Mouse (Mus musculus) left cerebral cortex, adult 18-20 months (tissue): ENCODE results near the gene Zfp382. TPM values are rescaled to one million over a fixed set of nuclear protein-coding genes. Genes with fewer than 3 reads are reported as not detected.
"Not testable (repeated sequence)": the region's sequence is repeated elsewhere in the genome, so short reads cannot be mapped to it uniquely, and the experiment has no call there.

Source experiments
- DNase-seq, 2 experiments: peaks; one replicate each; pipeline ENCODE4 v3.0.0; 2021 to 2022; ENCODE audit warnings: low spot score in 2 of 2, mixed read lengths in 1 of 2
- microRNA-seq, 2 experiments: library from miRNA; unstranded; fragments of <30 nt; microRNA quantifications; one replicate each; pipeline ENCODE4 v1.2.0; 2021
- total RNA-seq, 2 experiments: library from RNA; stranded (reverse); gene quantifications; 2 replicates each; pipeline ENCODE4 v1.2.3; 2021

Zfp382 gene
- total RNA-seq, 2 experiments from 2014 or later, result 31.3 to 36.0 TPM

DNA sequence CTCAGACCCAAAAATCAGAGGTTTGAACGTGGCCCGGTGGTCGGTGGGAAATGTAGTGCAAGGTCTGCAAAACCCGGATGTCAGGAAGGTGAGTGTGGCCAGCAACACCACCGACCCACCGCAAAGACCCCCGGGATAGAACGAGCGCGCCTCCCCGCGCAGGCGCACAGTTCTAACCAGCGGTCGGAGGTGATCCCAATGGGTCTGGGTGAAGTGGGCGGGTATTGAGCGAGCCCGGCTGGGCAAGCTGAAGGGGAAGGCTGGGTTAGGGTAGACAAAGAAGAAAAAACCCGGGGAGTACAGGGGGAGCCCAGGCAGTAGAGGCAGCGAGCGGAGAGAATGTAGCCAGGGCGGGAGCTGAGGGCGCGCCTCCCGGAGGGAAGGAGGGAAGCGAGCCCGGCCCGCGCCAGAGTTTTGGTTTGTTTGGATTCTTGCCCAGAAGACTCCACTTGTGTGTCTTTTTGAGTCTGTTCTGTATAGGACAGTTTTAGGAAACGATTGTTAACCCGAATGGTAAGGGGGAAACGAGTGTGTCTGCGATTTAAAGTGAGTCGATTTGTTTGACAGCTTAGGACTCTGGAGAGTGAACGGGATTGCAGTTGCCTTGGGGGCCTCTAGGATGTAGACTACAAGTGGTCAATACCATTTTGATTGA lies 21.9 kb downstream of the Zfp382 start:
- peak; percentile 34 to 62 for DNase-seq

DNA sequence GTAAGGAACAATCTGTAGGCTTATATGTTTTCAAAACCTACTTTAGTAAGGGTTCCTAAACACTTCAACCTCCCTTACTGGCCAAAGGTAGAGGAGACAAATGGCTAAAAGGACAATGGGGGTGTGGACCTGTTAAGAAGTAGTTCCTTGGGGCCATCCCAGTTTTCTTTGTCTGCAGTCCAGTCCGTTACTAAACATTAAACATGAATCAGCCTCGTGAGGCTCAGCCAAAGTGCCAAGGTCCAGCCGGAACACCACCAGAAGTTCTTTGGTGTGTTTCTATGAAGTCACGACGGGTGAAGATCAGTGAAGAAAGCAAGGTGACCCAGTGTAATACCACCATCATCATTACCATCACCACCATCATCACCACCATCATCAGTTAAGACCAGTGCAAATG lies 25.3 kb downstream of the Zfp382 start:
- DNase-seq, result no peak

DNA sequence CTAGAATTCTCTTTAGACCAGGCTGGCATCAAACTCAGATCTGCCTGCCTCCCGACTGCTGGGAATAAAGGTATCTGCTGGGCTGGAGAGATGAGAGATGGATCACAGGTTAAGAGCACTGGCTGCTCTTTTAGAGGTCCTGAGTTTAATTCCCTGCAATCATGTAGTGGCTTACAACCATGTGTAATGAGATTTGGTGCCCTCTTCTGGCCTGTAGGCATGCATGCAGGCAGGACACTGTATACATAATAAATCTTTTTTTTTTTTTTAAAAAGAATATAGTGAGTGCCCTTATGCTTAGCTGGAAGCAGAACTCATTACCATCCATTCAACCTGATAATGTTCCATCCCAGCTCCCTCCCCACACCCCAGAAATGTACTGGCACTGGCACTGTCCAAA lies 32.3 kb downstream of the Zfp382 start:
- no peak for DNase-seq

DNA sequence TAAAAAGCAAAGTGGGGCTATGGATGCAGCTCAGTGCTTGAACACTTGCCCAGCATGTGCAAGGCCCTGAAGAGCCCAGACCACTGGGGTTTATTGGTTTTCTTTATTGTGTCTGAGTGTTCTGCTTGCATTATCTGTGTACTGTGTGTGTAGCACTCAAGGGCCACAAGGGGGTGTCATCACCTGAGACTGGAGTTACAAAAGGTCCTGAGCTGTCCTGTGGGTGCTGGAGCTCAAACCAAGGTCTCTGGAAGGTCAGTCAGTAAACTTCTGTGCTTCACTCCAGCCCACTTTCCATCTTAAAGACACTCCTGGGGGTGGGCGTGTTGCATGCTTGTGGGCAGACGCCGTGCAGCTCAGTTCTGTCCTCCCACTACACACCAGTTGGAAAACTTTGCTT lies 33.8 kb downstream of the Zfp382 start:
- no peak for DNase-seq

DNA sequence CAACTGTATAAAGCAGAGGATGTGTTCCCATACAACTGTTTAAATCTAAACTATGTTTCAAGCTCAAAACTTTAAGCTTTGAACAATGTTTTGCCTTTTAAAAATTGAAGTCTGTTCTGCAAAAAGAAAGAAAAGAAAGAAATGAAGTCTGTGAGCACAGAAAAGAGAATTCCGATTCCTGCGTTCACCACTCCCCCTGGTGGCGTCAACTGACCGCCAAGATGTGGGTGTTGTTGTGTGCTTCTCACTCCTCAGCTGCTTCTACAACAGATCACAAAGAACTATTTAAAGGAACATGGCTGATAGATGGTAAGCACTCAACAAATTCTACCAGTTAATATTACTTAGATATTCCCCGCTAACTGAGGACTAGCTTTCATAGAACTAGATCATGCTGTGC lies 41.4 kb downstream of the Zfp382 start:
- DNase-seq, result no peak

DNA sequence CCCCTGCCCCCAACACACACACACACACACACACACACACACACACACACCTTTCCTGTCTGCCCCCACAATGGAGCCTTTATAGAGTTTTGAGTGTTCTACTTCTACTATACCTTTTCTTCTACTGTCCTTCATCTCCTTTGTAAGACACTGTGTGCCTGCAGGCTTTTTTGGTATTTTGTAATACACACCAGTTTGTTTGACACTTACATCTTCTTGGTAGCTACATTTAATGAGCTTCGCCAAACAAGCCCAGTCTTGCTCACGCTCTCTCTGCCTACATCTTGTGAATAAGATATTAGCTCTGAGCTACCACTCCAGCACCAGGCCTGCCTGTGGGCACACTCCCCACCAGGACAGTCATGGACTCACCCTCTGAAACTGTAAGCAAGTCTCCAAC lies 43.0 kb downstream of the Zfp382 start:
- no peak for DNase-seq

DNA sequence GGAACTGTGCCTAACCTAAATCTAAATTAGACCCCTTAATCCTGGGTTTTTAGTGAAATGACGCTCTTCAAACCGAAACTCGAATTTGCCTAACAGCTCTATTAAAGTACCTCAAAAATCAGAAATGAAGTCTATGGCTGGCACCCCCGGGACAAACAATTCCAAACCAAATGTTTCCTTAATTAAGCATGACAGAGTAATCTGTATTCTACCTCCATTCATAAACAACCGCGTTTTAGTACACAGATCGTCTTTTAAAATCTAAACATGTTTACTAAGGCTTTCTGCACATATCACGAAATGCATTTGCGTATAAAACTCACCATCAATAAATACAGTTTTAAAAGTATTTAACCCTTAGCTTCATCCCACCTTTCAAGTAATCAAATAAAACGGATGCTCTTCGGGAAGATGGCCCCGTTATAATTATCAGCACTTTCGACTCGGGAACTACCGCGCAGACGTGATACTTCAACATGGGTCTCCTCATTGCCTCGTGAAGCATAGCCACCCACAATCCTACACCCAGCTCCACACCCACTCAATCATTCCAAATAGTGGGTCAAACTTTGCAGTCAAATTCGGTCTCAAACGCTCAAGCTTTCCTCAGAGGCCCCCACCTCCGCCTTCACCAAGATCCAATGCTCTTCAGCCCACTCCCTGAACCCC lies 47.3 kb downstream of the Zfp382 start:
- DNase-seq, result no peak

DNA sequence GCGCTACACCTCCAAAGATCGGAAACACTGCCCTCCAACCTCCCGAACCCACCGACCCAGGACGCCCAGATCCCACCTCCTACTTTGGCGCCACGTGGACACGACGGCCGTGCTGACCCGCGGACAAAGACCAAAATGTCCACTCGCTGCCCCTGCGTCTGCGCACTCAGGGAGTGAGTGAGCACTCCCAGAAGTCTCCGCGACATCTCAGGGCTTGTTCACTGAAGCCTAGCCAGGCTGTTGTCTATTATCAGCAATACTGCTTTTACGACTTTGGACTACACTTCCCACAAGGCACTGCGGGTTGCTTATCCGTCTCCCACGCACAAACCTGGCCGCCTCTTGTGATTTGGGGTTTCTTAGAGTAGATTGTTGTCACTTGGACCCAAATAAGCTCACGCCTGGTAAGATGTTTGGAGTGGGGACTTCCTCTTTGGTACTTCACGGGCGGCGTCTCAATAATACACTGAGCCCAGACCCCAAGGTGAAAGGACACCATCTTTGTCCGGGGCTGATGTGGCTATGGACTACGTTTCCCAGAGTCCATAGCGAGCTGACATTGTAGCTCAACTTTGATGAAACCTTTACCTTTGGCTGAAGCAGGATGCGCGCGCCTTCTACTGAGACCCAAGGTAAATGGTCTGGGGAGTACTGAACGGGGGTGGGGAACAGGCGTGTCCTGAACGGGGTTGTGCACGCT lies 48.0 kb downstream of the Zfp382 start, which contains the start of gene Zfp146:
Zfp146 (minus strand) TSS at position 168 of the 700 bp plus-strand sequence.
- peak; percentile 95 for DNase-seq

DNA sequence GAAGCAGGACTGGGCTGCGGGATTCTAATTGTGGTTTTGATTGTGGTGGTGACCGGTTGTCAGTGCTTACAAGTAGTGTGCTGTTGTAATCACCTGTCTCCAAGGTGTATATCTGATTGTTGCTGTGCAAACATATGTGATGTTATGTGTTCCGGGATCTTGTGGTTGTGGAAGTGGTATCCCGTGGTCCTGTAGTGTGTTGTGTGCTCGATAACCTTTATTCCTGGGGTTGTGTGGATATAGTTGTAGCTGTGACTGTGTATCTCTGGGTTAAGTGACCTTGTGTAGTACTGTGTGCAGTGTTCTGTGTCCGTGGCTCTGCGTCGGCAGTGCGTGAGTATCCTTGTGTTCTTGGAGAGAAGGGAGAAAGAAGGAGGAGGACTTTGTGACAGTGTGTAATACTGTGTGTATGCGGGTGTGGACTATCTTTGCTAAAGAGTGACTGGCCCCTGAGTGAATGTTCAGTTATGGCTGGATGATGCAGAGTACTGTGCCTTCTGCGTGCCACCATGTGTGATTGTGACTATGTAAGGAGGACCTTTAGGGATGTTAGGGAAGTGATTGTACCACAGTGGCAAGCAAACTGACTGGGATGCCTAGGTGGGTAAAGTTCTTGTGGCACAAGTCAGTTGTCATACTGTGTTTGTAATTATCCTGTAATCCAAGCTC lies 48.7 kb downstream of the Zfp382 start:
- DNase-seq, result no peak

DNA sequence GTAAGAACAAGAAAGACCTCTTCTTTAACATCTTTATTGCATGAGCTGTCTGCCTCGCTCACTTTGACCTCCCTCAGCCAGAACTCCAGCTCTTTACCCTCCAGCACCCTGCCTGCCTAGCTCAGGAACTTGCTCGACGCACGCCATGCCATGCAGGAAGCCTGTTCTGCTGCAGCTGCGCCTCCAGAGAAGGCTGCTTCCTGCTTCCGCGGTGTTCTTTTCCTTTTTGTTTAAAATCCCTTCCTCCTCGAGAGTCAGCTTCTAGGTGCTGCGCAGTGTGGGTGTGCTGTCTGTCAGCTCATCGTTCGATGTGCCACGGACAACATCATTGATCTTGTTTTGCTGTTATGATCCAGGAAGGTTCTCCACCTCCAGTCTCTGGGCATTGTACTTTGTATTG lies 54.7 kb downstream of the Zfp382 start:
- DNase-seq, result no peak

DNA sequence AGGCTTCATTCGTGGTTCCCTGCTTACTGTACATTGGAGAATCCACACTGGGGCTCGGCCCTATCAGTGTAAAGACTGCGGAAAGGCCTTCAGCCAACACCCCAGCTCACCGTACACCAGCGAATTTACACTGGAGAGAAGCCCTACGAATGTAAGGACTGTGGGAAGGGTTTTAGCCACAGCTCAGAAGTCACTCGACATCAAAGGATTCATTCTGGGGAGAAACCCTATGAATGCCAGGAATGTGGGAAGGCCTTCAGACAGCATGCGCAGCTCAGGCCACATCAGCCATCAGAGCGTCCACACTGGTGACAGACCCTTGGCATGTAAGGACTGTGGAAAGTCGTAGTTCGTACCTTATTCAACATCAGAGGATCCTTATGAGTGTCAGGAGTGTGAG lies 56.5 kb downstream of the Zfp382 start:
- DNase-seq, result no peak

DNA sequence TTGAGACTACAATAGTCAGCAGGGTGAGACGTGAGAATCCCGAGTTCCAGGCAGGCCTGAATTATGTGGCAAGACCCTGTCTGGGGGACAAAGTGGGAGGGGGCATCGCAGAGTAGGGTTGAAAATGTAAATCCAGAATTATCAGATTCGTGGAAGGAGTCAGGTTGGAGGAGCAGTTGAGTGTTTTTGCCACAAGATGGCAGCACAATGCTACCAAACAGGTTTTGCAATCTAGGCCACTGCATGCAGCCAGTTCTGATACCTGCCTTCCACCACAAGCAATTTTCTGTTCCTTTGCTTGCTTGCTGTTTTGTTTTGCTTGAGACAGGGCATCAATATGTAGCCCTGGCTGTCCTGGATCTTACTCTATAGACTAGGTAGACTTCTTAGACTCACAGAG lies 59.6 kb downstream of the Zfp382 start:
- peak; percentile 71 to 75 for DNase-seq

DNA sequence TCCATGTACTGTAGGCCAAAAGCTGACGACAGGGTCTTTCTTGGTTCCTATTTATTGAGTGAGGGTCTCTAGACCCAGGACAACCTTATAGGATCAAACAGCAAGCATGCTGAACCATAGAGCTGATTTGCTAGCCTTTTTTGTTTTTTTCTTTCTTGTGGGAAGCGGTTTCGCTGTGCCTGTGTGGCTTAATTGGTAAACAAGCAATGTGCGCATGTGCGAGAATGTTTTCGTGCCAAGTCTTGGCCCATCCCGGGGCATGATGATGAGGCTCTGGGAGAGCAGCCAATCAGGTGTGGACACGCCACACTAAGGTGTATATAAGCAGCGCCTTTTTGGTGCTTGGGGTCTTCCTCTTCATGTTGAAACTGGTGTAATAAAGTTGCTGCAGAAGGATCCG lies 60.2 kb downstream of the Zfp382 start:
- DNase-seq, result not testable (repeated sequence)

DNA sequence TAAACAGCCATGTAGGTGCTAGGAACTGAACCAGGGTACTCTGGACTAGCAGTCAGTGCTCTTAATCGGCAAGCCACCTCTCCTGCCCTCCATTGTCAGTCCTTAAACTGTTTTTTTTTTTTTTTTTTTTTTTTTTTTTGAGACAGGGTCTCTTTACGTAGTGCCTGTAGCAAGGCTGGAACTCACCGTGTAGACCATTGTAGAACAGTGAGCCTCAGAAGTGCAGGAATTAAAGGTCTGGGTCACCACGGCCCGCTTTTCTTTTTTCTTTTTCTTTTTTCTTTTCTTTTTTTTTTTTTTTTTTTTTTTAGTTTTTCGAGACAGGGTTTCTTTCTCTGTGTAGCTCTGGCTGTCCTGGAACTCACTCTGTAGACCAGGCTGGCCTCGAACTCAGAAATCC lies 61.4 kb downstream of the Zfp382 start:
- DNase-seq, result not testable (repeated sequence)

DNA sequence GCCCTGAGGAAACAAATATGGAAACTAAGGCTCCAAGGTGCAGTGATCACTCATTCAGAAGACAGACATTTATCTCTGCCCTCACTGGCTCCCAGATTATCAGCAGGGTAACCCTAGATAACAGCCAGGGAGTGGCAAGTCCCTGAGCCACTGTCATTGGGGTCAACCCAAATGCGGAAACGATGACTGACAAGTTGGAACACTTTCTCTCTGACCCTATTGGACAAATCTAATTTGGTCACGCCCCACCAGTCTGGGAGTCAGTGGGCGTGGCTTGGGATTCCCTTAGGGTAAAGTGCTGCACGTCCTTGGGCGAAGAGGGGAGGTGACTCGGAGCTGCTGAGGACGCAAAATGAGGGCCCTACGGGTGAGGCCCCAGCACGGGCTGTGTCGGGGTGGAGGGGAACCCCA lies 62.1 kb downstream of the Zfp382 start, which contains the start of gene Cox7a1:
Cox7a1 (plus strand) TSS at position 266 of the 411 bp plus-strand sequence.
- peak; percentile 47 to 51 for DNase-seq

Small RNAs within 50 kb of the gene (microRNA-seq; reads per million reads assigned to microRNA genes)
- gene Gm23368, result 0 reads per million in 2 experiments

Other genes starting within 250 kb of the Zfp382 start
- gene Zfp27, start 215.4 kb upstream of the Zfp382 start, total RNA-seq, result 10 to 100 TPM; 19.8 to 22.5 TPM
- gene Zfp383, start 213.7 kb upstream of the Zfp382 start, total RNA-seq, result 1 to 10 TPM; 9.6 to 9.8 TPM
- gene Zfp74, start 167.9 kb upstream of the Zfp382 start, total RNA-seq, result 10 to 100 TPM; 14.9 to 18.5 TPM
- gene Zfp568, start 138.0 kb upstream of the Zfp382 start, total RNA-seq, result 1 to 10 TPM; 4.5 to 4.7 TPM
- 1 to 10 TPM; 7.6 to 7.7 TPM for gene Zfp14, start 70.6 kb upstream of the Zfp382 start, total RNA-seq
- gene Zfp82, start 49.0 kb upstream of the Zfp382 start, total RNA-seq, result 1 to 10 TPM; 4.1 to 6.0 TPM
- 1 to 10 TPM in 1 of 2 experiments, not detected in 1; 1.5 TPM for gene Gm26920, start 31.5 kb upstream of the Zfp382 start, total RNA-seq
- gene Zfp566, start 31.4 kb upstream of the Zfp382 start, total RNA-seq, result 1 to 10 TPM; 5.6 to 7.7 TPM
- 10 to 100 TPM; 64.8 to 75.6 TPM for gene Zfp260, start 27.2 kb upstream of the Zfp382 start, total RNA-seq
- 10 to 100 TPM; 48.4 to 48.7 TPM for gene Zfp146, start 47.8 kb downstream of the Zfp382 start, total RNA-seq
- gene Cox7a1, start 62.2 kb downstream of the Zfp382 start, total RNA-seq, result 1 to 10 TPM; 4.7 to 5.8 TPM
- gene Capns1, start 76.9 kb downstream of the Zfp382 start, total RNA-seq, result 100 to 1,000 TPM; 174 to 176 TPM
- gene Polr2i, start 110.0 kb downstream of the Zfp382 start, total RNA-seq, result 10 to 100 TPM; 58.0 to 60.0 TPM
- gene Tbcb, start 110.3 kb downstream of the Zfp382 start, total RNA-seq, result 100 to 1,000 TPM; 127 to 141 TPM
- gene Ovol3, start 113.8 kb downstream of the Zfp382 start, total RNA-seq, result not detected
- gene Thap8, start 158.2 kb downstream of the Zfp382 start, total RNA-seq, result under 1 TPM; 0.26 to 0.37 TPM
- gene Wdr62, start 158.5 kb downstream of the Zfp382 start, total RNA-seq, result 1 to 10 TPM; 1.1 to 1.9 TPM
- gene Clip3, start 169.8 kb downstream of the Zfp382 start, total RNA-seq, result 100 to 1,000 TPM; 443 to 457 TPM
- gene Alkbh6, start 186.8 kb downstream of the Zfp382 start, total RNA-seq, result 10 to 100 TPM; 67.0 to 68.5 TPM
- gene Syne4, start 192.9 kb downstream of the Zfp382 start, total RNA-seq, result 10 to 100 TPM; 13.8 to 15.6 TPM
- under 1 TPM; 0.35 to 0.56 TPM for gene E130208F15Rik, start 199.8 kb downstream of the Zfp382 start, total RNA-seq
- 1 to 10 TPM; 6.4 to 7.5 TPM for gene Sdhaf1, start 202.0 kb downstream of the Zfp382 start, total RNA-seq
- gene Lrfn3, start 240.8 kb downstream of the Zfp382 start, total RNA-seq, result 10 to 100 TPM; 33.5 to 36.4 TPM